Mouse (Mus musculus): Measurements from ENCODE around the gene Tmem258.

DNA sequence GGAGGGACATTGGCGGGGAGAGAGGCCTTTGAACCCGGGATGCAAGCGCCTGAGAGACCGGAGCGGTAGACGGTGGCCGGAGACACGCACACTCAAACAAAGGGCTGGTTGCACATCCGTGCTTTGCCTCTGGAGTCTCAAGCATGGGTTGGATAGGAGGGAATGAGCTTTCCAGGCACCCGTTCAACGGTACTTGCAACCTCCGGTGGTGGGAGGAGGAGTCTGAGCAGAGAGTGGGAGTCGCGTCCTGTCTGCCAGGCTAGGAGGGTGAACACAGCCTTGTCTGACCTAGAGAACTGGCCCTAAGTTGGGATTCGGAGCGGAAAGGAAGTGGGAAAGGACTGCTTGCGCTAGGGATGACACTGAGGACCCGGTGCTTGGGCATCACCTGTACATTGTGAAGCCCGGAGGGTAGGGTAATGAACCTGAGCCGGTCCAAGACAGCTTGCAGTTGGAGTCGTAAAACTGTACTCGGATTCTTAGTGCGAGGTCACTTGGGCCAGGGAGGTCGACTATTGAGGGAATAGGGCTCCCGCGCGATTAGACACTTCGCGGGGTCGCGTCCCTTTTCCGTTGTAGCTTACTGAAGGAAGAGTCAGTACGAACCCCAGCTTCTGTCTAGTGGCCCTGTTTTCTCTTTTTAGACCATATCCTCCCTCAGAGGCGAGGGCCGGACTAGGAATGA lies 20.4 kb upstream of the Tmem258 start:
- TF ChIP-seq CTCF (IDR thresholded peaks at IDR 0.05; ENCODE audit: borderline replicate concordance, insufficient read depth, low read length) (no peak), POLR2A (IDR thresholded peaks at IDR 0.05; ENCODE audit: low read depth, low read length) (peak; percentile 77; the same call in 1 of the 2 replicates)

Measured in embryonic fibroblast, embryonic 13.5 days (primary cell).